In genomic region chr8:114684046-114684702, GRCm38 (mm10) we compare ENCODE assay signal across 9 mouse cellular contexts.
DNase-seq lines count a peak whose midpoint lies in the region; ATAC-seq and TF ChIP-seq lines count a peak whose summit lies in the region.
"Had no signal": no experiment of that assay in that cellular context is flagged by ENCODE, and none has a peak within 500 bp of the region (broad histone marks: within the 10 kb centered on the region; RNA-seq: fewer than 3 reads in every experiment).

No protein-coding gene starts in this region.

- H3K4me3 ChIP-seq in heart, embryonic 11.5 days (ENCODE audit: low read depth, low read length), result no peak overlapping the region
- no peak overlapping the region for H3K4me3 ChIP-seq in brown adipose tissue, adult 24 weeks (ENCODE audit: insufficient read depth, low read depth, low read length)
- H3K4me3 ChIP-seq in lung, postnatal 0 days (ENCODE audit: low read depth, low read length), result no peak overlapping the region
- H3K4me3 ChIP-seq: forebrain, embryonic 10.5 days; myocyte had no signal

- no peaks in the 10 kb centered on the region for H3K27me3 ChIP-seq in heart, embryonic 11.5 days (ENCODE audit: control insufficient read depth, insufficient read depth, low read length)
- H3K27me3 ChIP-seq in lung, postnatal 0 days (replicated peaks; ENCODE audit: insufficient read depth, low read length), result no peaks in the 10 kb centered on the region

- H3K4me2 ChIP-seq in heart, embryonic 11.5 days, result no peak overlapping the region
- H3K4me2 ChIP-seq in lung, postnatal 0 days (replicated peaks; ENCODE audit: low read depth, low read length), result no peak overlapping the region

- peak; percentile 78 for TF ChIP-seq EP300 in lung, postnatal 0 days (IDR thresholded peaks at IDR 0.05)

- ATAC-seq in heart, embryonic 11.5 days (replicated peaks; ENCODE audit: insufficient number of reproducible peaks, low FRiP score, low TSS enrichment), result no peak
- ATAC-seq in lung, postnatal 0 days, result peak; percentile 89

- no peaks in the 10 kb centered on the region for H3K36me3 ChIP-seq in heart, embryonic 11.5 days (ENCODE audit: control insufficient read depth, insufficient read depth, low read length)
- no peaks in the 10 kb centered on the region for H3K36me3 ChIP-seq in lung, postnatal 0 days (ENCODE audit: insufficient read depth, low read length)
- H3K36me3 ChIP-seq: forebrain, embryonic 10.5 days had no signal

- no peaks in the 10 kb centered on the region for H3K4me1 ChIP-seq in heart, embryonic 11.5 days (ENCODE audit: control insufficient read depth, insufficient read depth, low read length)
- no peaks in the 10 kb centered on the region; the same call in 1 of the 2 replicates for H3K4me1 ChIP-seq in brown adipose tissue, adult 24 weeks (ENCODE audit: control insufficient read depth, insufficient read depth, insufficient read length, low read length)
- peaks cover 6% of the 10 kb centered on the region; the same call in 1 of the 2 replicates for H3K4me1 ChIP-seq in lung, postnatal 0 days (ENCODE audit: insufficient read depth, low read depth, low read length)

- no peak overlapping the region for H3K9ac ChIP-seq in heart, embryonic 11.5 days (ENCODE audit: low read depth, low read length)
- H3K9ac ChIP-seq in lung, postnatal 0 days (replicated peaks; ENCODE audit: low read depth), result no peak overlapping the region

- TF ChIP-seq CTCF in lung, postnatal 0 days (IDR thresholded peaks at IDR 0.05), result no peak

- 80% methylated on average over 11 of the region's 11 CpGs for WGBS in heart, embryonic 11.5 days (ENCODE audit: insufficient replicate concordance)
- 53% methylated on average over 11 of the region's 11 CpGs for WGBS in lung, postnatal 0 days

- peak; percentile 34 for DNase-seq in heart, adult 8-10 months (ENCODE audit: low spot score)
- peak; percentile 74 for DNase-seq in A20 (ENCODE audit: low read depth, low spot score)
- DNase-seq in lung, postnatal 0 days (ENCODE audit: low spot score), result peak; percentile 92
- DNase-seq in ovary, postnatal 14 days (ENCODE audit: low spot score), result no peak
- DNase-seq in spleen, adult 12 weeks (ENCODE audit: low spot score), result no peak

- H3K27ac ChIP-seq in heart, embryonic 11.5 days (ENCODE audit: low read depth, low read length), result no peak overlapping the region
- peak overlapping the region; percentile 36; the same call in 1 of the 2 replicates for H3K27ac ChIP-seq in brown adipose tissue, adult 24 weeks (replicated peaks; ENCODE audit: low read depth, low read length)
- H3K27ac ChIP-seq in lung, postnatal 0 days (ENCODE audit: low read length), result peak overlapping the region; percentile 75
- H3K27ac ChIP-seq: forebrain, embryonic 10.5 days had no signal

- no peaks in the 10 kb centered on the region for H3K9me3 ChIP-seq in heart, embryonic 11.5 days (replicated peaks; ENCODE audit: control insufficient read depth, low read length)
- H3K9me3 ChIP-seq in lung, postnatal 0 days (ENCODE audit: low read length), result no peaks in the 10 kb centered on the region
- H3K9me3 ChIP-seq: forebrain, embryonic 10.5 days had no signal

Comparison
In these comparisons a context has a peak if more than half of its experiments do, and no peak if none do; other contexts are left out.
1. DNase-seq: peak in heart, adult 8-10 months (single experiment), A20 (single experiment) and lung, postnatal 0 days (single experiment); none in ovary, postnatal 14 days (single experiment) and spleen, adult 12 weeks (single experiment).